Mouse (Mus musculus): ENCODE measurements around the gene Grin2b. TPM values are rescaled to one million over a fixed set of nuclear protein-coding genes. Genes with fewer than 3 reads are reported as not detected.
"Not testable (repeated sequence)": the region's sequence is repeated elsewhere in the genome, so short reads cannot be mapped to it uniquely, and the experiment has no call there.

The Grin2b gene
- total RNA-seq, 2 experiments from 2014 or later, result under 0.01 TPM; not detected in 1

DNA sequence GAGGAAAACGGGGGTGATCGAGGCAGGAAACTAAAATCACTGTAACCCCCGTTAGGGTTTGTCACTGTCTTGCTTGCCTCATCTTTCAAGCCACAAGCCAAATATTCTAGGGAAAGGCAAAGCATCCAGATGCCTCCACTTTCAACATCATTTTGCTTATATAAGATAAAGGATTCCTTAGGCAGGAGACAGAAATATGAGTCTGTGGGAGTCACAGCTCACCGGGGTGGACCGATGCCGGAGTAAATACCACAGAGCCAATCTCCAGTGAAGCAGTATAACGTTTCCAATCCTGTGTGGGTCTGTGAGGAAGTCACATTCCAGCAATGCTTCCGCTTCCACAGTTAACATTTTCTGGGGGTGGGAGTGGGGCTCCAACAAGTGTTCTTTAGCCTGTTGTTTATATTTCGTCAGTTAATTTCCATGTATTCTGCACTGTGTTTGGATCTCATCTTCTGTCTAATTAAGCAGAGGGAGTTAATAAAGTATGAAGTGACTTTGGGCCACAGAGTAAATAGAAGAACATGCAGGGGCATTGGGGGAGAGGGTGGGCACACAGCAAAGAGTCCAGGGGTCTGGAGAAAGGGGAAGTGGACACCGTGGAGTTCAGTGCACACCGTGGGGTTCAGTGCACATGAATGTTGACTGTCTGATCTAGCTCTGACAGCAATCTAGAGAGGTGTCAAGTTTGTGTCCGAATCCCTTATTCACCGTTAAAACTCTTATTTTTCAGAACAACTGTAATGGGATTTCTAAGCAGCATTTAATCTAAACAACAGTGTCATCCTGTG is 374.9 kb downstream of the Grin2b start:
- no peak for DNase-seq

DNA sequence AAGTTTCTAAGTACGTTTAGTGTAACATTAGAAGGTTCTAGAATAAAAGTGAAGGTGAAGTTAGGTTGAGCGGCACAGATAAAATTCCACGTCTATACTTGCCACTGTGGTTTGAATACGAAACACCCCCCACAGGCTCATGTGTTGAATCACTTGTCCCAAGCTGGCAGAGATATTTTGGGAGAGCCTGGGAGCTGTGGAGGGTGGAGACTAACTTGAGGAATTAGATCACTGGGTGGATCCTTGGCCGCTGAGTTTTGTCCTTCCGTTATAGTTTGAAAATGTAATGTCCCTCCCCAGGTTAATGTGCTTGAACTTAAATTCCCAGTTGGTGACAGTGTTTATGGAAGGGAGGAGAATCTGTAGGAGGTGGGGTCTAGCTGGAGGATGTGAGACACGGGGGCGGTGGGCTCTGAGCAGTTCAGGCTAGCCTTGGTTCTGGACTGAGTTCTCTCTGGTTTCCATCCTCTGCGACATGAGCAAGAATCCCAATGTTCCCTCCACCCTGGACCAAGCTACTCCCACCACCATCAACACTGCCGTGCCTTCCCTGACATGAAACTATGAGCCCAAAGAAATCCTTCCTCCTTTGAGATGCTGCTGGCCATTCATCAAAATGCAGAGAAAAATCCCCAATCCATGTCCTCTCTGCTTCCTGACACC is 375.8 kb downstream of the Grin2b start:
- peak in 1 of 2 experiments; percentile 7 for DNase-seq

DNA sequence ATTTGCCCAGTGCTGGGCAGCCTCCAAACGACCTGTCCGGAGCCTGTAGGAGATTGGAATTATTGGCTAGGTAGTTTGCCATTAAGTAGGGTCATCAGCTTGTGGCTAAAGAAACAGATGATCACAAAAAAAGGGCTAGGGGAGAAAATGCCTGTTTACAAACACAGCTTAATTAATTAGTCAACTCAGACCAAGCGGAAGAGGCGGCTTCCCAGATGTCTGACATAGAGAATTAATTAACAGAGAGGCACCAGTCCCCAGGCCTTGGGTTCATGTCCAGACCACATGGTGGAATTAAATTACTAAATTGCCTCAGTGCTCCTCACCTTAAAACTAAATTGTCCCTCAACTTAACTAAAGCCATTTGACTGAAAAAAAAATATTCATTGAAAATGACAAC is 376.4 kb downstream of the Grin2b start:
- no peak for DNase-seq

DNA sequence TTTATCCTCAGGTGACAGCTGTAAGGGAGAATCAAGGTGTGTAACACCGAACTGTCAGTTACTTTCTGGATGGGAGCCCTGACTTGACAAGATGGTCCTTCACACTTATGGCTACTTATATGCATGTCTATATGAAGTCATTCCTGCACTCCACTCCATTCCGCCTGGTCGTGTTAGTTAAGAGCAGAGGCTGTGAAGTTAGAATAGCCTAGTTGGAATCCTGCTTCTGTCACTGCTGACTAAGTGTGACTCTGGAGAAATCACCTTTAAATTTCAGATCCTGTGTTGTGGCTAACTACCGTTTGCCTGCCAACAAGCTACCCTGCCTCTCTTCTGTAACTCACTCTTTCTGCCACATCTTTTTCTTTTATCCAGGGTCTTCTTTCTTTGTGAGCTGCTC is 381.9 kb downstream of the Grin2b start:
- DNase-seq, result no peak

DNA sequence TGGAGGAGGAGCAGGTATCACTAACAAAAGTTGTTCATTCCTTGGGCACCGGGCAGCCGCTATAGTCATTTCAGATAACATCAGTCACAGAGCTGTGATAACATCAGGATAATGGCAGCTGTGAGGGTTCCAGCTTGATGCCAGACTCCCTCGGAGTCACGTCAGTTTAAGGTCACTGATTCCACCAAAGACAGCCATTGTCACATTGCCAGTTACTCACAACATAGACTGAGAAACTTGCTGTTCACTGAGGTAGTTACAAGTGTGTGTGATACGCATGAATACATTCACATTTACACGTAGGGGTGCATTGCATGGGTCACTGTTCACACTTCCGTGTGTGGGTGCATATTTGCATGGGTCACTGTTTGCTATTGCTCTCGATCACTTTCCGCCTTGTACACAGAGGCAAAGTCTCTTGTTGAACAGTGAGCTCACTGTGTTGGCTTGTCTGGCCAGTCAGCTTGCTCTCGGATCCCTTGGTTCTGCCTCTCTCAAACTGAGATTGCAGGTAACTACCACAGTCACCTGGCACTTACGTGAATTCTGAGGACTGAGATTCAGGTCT is 383.6 kb downstream of the Grin2b start:
- DNase-seq, result no peak

DNA sequence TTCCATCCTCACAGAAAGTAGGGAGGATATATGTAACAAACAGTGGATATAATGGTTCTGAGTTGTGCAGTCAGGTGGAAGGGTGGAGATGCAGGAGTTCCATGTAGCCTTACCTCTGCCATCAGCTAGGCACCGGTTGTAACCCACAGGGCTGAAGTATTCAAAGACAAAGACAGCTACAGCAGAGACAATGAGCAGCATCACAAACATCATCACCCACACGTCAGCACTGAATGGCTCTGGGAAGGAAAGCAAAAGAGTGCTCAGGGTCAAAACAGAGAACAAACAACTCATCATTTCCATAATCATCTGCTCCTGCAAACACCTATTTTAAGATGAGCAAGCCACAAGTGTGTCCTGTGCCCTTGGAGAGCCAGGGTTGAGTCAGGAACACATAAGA is 398.6 kb downstream of the Grin2b start:
- DNase-seq, result no peak

DNA sequence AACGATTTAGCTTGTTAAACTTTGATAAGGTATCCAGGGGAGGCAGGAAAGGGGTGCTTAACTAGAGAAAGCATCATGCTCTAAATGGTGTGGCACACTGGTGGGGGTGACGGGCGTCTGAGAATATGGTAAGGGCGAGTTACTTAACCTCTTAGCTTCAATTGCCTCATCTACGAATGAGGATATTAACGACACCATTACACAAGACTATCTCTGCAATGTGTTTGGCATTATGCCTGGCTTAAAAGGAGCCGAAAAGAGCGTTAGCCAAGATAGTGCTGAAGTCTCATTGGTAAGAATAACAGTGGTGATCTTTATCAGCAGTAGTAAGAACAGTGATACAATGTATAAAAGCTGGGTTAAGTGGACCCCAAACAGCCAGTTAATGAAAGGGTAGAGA is 405.7 kb downstream of the Grin2b start:
- DNase-seq, result no peak

DNA sequence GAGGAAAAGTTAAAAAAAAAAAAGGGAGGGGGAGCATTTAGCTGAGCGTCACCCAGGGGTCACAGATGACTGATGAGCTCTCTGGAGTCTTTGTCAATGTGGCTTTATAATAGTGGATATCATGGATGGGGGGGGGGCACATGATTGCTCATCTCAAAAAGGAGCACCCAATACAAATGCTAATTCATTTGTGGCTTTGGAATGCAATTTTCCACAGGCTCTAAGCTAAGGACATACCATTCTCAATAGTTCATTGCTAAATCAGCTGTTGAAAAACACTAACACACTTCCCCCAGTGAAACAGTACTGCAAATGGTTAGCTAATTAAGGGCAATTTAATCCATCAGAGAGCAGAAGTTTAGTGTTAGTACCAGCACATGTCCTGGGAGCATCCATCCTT is 414.6 kb downstream of the Grin2b start:
- no peak for DNase-seq

DNA sequence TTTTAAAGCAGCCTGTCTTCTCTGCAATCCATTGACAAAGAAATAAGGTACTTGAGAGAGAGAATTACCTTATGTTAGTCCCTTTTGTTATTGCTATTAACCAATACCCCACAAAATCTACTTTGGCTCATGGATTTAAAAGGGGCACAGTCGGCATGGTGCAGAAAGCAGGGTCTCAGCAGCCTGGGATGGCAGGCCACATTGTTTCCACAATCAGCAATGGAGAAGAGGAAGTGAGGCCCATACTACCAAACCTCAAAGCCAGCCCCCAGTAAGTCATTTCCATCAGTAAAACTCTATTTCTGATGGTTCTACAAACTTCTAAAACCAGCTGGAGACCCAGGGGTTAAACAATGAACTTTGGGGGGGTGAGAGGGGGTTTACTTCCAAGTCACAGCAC is 417.2 kb downstream of the Grin2b start:
- no peak for DNase-seq

DNA sequence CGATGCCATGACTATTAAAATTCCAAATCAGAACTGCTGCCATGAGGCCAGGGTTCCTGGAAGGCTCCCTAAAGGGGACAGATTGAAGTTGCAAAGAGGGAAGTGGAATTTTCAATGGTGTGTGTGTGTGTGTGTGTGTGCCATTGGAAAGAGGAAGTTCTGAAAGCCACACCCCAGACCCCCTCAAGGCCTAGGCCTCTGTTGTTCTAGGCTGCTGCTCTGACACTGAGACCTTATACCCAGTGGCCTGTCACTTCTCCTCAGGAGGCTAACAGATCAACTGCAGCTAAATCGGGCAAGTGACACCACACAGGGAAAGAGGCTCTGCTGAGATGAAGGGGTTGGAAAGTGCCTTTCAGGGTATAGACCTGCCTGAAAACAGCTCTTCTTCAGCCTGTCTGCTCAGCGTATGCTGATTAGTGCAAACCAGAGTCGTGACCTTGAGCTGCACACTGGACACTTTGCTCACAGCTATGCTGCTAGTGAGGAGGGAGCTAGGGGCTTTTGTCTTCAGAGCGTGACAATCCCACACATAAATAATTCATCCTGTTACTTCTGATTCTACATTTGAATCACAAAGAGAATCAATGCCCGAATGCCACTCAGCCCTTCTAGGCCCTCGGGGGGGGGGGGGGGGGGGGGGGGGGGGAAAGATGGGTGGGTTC is 424.8 kb downstream of the Grin2b start:
- no peak for DNase-seq

DNA sequence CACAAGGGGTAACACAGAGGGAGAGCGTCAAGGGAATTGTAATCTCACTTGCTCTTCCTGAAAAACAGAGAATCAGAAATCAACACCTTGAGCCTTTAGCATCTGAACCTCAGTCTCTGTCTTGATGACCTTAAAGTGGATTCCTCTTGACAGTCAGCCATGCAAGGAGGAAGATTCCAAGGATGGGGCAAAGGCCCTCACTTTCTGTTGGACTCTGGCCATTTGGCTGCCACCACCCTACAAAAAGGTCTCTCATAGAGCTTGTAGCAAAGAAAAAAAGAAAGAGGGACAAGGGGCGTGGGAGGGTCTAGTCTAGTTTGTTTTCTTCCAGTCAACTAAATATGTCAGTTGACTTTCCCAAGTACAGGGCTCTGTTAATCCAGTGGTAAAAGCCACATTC is 427.7 kb downstream of the Grin2b start:
- no peak for DNase-seq

DNA sequence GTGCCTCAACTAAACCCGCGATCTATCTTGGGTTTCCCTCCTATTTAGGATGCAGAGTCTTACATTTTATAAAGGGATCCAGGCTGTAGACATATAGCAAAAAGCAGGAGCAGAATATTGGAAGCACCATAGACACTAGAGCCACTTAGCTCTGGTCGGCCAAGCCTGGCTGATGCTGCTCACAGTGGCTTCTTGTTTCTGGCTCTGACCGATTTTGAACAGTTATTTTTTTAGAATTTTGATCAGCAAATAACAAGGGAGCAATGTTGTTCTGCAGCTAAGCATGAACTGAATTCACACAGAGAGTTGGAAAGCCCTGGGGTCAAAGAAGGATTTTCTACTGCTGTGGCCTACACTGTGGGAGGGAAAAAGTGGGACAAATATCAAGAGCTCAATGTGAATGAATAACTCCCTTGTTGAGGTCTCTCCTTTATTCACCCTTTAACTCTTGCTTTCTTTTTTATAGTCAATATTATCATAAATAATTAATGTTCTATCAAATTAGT is 439.0 kb downstream of the Grin2b start:
- no peak for DNase-seq

DNA sequence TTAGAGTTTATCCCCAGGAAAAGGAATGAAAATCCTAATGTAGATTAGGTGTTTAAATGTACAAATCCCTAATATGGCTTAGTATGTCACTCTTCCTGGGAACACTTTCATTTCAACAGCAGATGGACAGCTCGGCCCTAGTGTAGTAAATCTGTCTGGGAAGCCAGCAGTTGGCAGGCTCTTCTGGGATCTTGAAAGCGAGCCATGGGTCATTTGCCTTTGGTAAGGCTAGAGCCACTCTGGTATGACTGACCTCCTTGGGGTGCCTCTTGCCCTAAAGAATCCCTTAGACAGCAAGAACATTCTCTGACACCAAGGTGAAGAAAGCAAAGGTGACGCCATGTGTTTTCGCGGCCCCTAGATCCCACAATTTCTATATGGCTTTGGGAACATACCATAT is 446.2 kb downstream of the Grin2b start:
- DNase-seq, result peak in 1 of 2 experiments; percentile 12

DNA sequence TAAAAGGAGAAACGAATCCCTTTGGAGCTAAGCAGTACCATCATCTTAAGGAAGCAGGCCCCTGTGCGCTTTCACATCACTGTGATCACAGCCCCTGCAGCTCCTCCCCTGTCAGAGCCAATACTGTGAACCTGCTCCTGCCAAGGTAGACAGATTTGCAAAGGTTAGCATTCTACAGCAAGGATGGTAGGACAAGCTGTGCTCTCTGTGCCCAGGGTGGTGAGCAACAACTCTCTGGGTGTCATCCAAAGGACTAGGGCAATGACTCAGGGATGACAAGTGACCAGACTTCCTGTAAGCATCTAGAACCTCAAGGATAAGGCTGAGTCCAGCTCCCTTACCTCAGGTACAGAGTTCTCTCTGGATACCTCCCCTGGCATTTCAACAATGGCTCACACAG is 451.6 kb downstream of the Grin2b start:
- no peak for DNase-seq

DNA sequence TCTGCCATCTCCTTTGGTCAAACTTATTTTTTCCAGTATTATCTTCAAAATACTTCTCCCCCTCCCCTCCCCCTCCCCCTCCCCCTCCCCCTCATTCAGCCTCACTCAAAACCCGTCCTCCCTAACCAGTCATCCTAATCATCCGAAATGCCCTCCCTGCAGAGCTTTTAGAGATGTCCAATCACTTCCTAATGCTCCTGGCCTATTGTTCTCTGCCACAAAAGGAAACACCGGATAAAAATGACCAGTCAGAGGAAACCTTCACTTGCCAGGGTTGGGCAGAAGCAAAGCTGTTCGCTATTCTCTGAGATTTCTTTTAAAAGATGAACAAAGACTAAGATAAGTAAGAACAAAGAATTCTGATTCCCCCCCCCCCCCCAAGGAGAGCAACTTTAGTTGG is 458.4 kb downstream of the Grin2b start:
- no peak for DNase-seq

DNA sequence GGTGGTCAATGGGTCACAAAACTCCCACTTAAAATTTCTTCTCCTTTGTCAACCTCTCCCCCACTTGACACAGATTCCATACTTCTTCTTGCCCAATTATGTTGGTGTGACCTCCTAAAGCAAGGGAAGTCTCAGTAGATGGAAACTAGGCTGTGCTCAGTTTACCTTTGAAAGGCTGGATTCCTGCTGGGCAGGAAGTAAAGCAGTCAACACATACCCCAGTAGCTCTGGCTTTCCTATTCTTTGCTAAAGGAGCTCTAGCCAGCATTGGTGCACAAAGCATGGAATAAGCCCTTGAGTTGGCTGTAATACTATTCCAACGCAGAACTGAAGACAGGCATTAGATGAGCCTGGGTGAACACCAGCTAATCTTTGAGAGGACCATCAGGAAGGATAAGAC is 459.1 kb downstream of the Grin2b start:
- DNase-seq, result no peak

DNA sequence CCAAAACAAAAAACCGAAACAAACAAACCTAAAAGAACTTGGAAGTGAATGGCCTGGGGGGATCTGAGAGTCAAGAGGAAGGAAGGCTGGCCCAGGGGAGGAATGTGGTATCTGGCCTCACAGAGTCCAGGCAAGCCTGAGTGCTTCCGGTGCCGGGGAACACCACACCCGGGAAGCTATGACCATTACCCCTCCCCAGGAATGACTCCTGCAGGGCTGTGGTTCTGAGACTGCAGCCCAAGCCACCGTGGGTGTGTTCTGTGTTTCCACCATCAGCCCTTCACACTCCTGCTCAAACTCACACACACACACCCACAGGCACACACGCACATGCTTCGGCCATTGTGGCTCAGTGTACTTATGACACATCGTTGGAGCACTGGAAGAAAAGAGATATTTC is 459.6 kb downstream of the Grin2b start:
- no peak for DNase-seq

DNA sequence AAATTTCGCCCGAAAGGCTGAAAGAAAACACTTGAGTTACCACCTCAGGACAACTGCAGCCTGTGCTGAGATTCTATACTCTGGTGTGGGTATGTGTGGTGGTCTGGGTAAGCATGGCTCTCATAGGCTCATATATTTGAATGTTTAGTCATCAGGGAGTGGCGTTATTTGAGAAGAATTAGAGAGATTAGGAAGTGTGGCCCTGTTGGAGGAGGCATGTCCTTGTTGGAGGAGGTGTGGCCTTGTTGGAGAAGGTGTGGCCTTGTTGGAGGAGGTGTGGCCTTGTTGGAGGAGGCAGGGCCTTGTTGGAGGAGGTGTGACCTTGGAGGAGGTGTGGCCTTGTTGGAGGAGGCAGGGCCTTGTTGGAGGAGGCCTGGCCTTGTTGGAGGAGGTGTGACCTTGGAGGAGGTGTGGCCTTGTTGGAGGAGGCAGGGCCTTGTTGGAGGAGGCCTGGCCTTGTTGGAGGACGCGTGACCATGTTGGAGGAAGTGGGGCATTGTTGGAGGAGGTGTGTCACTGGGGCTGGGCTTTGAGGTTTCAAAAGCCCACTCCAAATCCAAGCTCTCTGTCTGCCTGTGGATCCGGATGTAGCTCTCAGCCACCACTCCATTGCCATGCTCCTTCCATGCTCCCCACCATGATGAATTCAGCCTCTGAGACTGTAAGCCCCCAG is 466.3 kb downstream of the Grin2b start:
- not testable (repeated sequence) for DNase-seq

DNA sequence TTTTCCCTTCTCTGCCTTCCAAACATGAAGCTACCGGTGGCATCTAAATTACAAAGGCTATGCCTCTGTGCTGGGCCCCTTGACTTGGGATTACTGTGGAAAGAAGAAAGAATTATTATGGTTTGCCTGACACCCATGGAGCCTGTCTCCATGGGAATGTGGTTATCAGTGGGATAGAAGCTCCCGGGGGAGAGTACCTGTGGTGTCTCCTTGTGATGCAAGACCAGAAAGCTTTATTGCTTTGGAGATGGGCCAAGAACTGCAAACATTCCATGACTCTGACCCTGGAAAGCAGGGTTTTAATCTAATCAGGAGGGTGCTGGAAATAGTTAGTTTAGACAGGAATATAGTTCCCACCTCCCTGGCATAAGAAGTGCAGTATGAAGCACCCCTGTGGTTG is 469.7 kb downstream of the Grin2b start:
- DNase-seq, result no peak

DNA sequence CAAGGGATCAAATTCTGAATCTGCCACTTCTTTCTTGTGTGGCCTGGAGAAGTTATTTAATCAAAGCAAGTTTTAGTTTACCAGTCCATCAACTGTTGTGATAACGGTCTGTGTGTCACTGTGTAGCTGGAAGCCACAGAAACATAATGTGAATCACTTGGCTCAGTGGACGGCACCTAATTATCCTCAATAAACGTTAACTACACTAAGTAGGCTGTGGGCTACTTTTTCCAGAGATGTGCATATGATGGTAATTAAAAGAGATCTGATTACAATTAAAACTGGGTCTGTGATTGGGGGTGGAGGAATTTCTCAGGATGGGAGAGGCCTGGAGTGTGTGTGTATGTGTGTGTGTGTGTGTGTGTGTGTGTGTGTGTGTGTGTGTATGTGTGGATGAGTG is 471.9 kb downstream of the Grin2b start:
- no peak for DNase-seq

DNA sequence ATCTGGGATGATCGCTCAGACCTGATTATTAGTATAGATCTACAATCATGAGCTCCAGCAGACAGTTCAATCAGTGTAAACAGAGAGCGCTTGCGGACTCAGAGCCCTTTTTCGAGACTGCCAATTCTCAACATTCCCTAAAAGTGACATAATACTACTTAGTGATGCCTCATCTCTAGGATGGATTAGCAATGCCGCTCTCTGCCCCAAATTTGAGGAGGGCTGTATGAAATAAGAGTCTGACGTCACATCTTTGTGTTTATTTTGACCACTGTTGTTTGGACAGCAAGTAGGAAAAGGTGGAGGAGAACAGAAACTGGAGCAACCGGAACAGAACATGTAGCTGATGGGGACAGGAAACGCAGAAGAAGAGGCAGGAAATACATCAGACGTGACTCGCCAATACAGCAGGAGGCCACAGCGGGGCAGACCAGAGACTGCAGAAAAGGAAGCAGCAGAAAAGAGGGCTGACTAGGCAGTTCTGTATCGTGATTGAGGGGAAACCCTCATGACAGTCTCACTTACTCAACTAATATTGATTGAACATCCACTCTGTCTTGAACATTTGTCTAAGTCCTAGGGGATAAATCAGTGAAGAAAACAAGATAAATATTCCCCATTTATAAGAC is 472.5 kb downstream of the Grin2b start:
- DNase-seq, result no peak

DNA sequence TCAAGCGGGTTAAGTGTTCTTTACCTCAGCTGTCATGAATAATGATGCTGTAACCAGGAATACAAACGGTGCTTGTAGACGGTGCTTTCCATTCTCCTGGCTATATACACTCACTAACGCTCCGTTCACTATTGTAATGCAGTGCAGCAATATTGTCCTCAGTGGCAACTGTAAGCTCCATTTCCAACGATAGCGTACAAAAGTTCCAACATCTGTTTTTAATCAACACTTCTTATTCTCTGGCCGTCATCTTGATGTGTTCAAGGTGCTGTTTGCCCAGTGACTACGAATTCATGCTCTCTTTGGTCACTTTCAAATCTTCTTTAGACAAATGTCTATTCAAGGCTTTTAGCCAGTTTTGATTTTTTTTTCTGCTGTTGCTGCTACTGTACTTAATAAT is 480.8 kb downstream of the Grin2b start:
- no peak for DNase-seq

All from heart, adult 18-20 months (tissue).